Mouse (Mus musculus) midbrain, embryonic 15.5 days (tissue): ENCODE measurements around the gene Fmr1. TPM values are rescaled to one million over a fixed set of nuclear protein-coding genes. Genes with fewer than 3 reads are reported as not detected.
A peak's percentile ranks its signal among the peaks of the same experiment; 100 is the strongest.
"Not testable (repeated sequence)": the region's sequence is repeated elsewhere in the genome, so short reads cannot be mapped to it uniquely, and the experiment has no call there.

Source experiments
- ATAC-seq: fragments of 200-750 bp; cut with Nextera tagmentation; replicated peaks from 2 replicates; pipeline ENCODE4 v1.8.0; 2017; ENCODE audit warnings: moderate TSS enrichment
- H3K27ac ChIP-seq: fragments of 300-500 bp; sonication (generic); 2 replicates; pipeline ENCODE4 v1.5.1; 2015; ENCODE audit warnings: mild to moderate bottlenecking, inconsistent platforms
- H3K27me3 ChIP-seq: fragments of 300-500 bp; sonication (generic); replicated peaks from 2 replicates; pipeline ENCODE4 v1.6.1; 2015; ENCODE audit warnings: inconsistent platforms
- H3K36me3 ChIP-seq: fragments of 300-500 bp; sonication (generic); replicated peaks from 2 replicates; pipeline ENCODE4 v1.6.1; 2015; ENCODE audit warnings: inconsistent platforms
- H3K4me1 ChIP-seq: fragments of 300-500 bp; sonication (generic); 2 replicates; pipeline ENCODE4 v1.6.1; 2015; ENCODE audit warnings: inconsistent platforms
- H3K4me2 ChIP-seq: fragments of 300-500 bp; sonication (generic); 2 replicates; pipeline ENCODE4 v1.6.1; 2015; ENCODE audit warnings: inconsistent platforms, mild to moderate bottlenecking, moderate library complexity
- H3K4me3 ChIP-seq: fragments of 300-500 bp; sonication (generic); 2 replicates; pipeline ENCODE4 v1.5.1; 2015; ENCODE audit warnings: mild to moderate bottlenecking, inconsistent platforms
- H3K9ac ChIP-seq: fragments of 300-500 bp; sonication (generic); 2 replicates; pipeline ENCODE4 v1.6.1; 2015; ENCODE audit warnings: mild to moderate bottlenecking, inconsistent platforms
- H3K9me3 ChIP-seq: fragments of 300-500 bp; sonication (generic); 2 replicates; pipeline ENCODE4 v1.6.1; 2016; ENCODE audit warnings: inconsistent platforms
- WGBS: fragments of 180-500 bp; shearing (Covaris S2); methylation state at CpG from one replicate; pipeline ENCODE4 v1.1.7; 2015; ENCODE audit warnings: mixed read lengths; 5-methylcytosine and 5-hydroxymethylcytosine counted together
- polyA plus RNA-seq: library from polyadenylated mRNA; unstranded; fragments of >200 nt; fragmentation: Nextera tagmentation; extraction: Ambion mirVana; gene quantifications from 2 replicates; pipeline ENCODE4 v1.2.1, GENCODE M21; 2015

Gene Fmr1
- polyA plus RNA-seq, result 48.4 and 49.8 TPM in 2 replicates

- Histone ChIP-seq H3K4me3 (peak within 1 kb of the TSS; percentile 74), H3K9me3 (no peaks in the 10 kb centered on the region), H3K27me3 (no peaks in the 10 kb centered on the region), H3K4me1 (no peaks in the 10 kb centered on the region; the same call in 1 of the 2 replicates), H3K36me3 (no peaks in the 10 kb centered on the region), H3K27ac (peak within 1 kb of the TSS; percentile 88), H3K9ac (peak within 1 kb of the TSS; percentile 76), H3K4me2 (peak within 1 kb of the TSS; percentile 50)
- ATAC-seq, result peak; percentile 99
- WGBS, result 19% methylated on average over 37 of the region's 49 CpGs
These were observed at the start of gene Fmr1 for GRCm38 (mm10) chrX:68678333-68678740. Fmr1 (plus strand) TSS chrX:68678541.

GRCm38 (mm10) chrX:68641603-68642002, 36.7 kb upstream of the Fmr1 start:
- Histone ChIP-seq H3K4me1 (no peaks in the 10 kb centered on the region), H3K36me3 (no peaks in the 10 kb centered on the region), H3K27ac (no peak overlapping the region), H3K4me2 (no peak overlapping the region), H3K4me3 (no peak overlapping the region), H3K9me3 (no peaks in the 10 kb centered on the region), H3K27me3 (no peaks in the 10 kb centered on the region), H3K9ac (no peak overlapping the region)
- ATAC-seq, result no peak
- 53% methylated on average over 1 of the region's 1 CpGs for WGBS

GRCm38 (mm10) chrX:68645154-68645919, 33.0 kb upstream of the Fmr1 start:
- Histone ChIP-seq H3K4me3 (no peak overlapping the region), H3K4me2 (0 out of 2 replicates have a peak overlapping the region, but pooled peaks have one; percentile 3), H3K27me3 (no peaks in the 10 kb centered on the region), H3K9me3 (no peaks in the 10 kb centered on the region), H3K4me1 (no peaks in the 10 kb centered on the region), H3K36me3 (no peaks in the 10 kb centered on the region), H3K27ac (0 out of 2 replicates have a peak overlapping the region, but pooled peaks have one; percentile 9), H3K9ac (no peak overlapping the region)
- ATAC-seq, result peak; percentile 69; the same call in 1 of the 2 replicates
- WGBS, result 54% methylated on average over 7 of the region's 7 CpGs

- Histone ChIP-seq H3K36me3 (no peaks in the 10 kb centered on the region), H3K27me3 (no peaks in the 10 kb centered on the region), H3K27ac (no peak overlapping the region), H3K9me3 (no peaks in the 10 kb centered on the region), H3K9ac (no peak overlapping the region), H3K4me1 (no peaks in the 10 kb centered on the region; the same call in 1 of the 2 replicates), H3K4me2 (no peak overlapping the region; the same call in 1 of the 2 replicates), H3K4me3 (no peak overlapping the region; the same call in 1 of the 2 replicates)
- no peak for ATAC-seq
- WGBS, result 43% methylated on average over 1 of the region's 1 CpGs
These were observed 833 bp upstream of the Fmr1 start for GRCm38 (mm10) chrX:68677508-68677907.

- Histone ChIP-seq H3K9me3 (no peaks in the 10 kb centered on the region), H3K4me2 (peak overlapping the region; percentile 50), H3K36me3 (no peaks in the 10 kb centered on the region), H3K27ac (peak overlapping the region; percentile 88), H3K9ac (peak overlapping the region; percentile 76), H3K4me1 (no peaks in the 10 kb centered on the region; the same call in 1 of the 2 replicates), H3K4me3 (peak overlapping the region; percentile 74), H3K27me3 (no peaks in the 10 kb centered on the region)
- 16% methylated on average over 41 of the region's 67 CpGs for WGBS
- peak; percentile 85 for ATAC-seq
These were observed 610 bp downstream of the Fmr1 start for GRCm38 (mm10) chrX:68678815-68679486.

- H3K36me3 ChIP-seq, result no peaks in the 10 kb centered on the region
- no peaks in the 10 kb centered on the region; the same call in 1 of the 2 replicates for H3K4me1 ChIP-seq
- no peak overlapping the region for H3K9ac ChIP-seq
- H3K4me3 ChIP-seq, result no peak overlapping the region
- no peak overlapping the region for H3K27ac ChIP-seq
- no peaks in the 10 kb centered on the region for H3K9me3 ChIP-seq
- H3K27me3 ChIP-seq, result no peaks in the 10 kb centered on the region
- no peak overlapping the region for H3K4me2 ChIP-seq
- WGBS, result 74% methylated on average over 2 of the region's 2 CpGs
- no peak for ATAC-seq
These were observed 6.4 kb downstream of the Fmr1 start for GRCm38 (mm10) chrX:68684706-68685105.

GRCm38 (mm10) chrX:68691936-68692335, 13.6 kb downstream of the Fmr1 start:
- not testable (repeated sequence) for H3K4me2 ChIP-seq, H3K27me3 ChIP-seq, H3K4me1 ChIP-seq, H3K36me3 ChIP-seq, H3K9me3 ChIP-seq, H3K4me3 ChIP-seq, H3K9ac ChIP-seq, H3K27ac ChIP-seq, ATAC-seq
- 87% methylated on average over 8 of the region's 8 CpGs for WGBS

GRCm38 (mm10) chrX:68736902-68737301, 58.6 kb downstream of the Fmr1 start:
- no peaks in the 10 kb centered on the region for H3K9me3 ChIP-seq
- H3K4me1 ChIP-seq, result no peaks in the 10 kb centered on the region
- H3K9ac ChIP-seq, result no peak overlapping the region
- H3K27me3 ChIP-seq, result no peaks in the 10 kb centered on the region
- no peak overlapping the region for H3K27ac ChIP-seq
- no peaks in the 10 kb centered on the region for H3K36me3 ChIP-seq
- no peak overlapping the region for H3K4me2 ChIP-seq
- H3K4me3 ChIP-seq, result no peak overlapping the region
- no peak for ATAC-seq
- 56% methylated on average over 1 of the region's 1 CpGs for WGBS

- Histone ChIP-seq H3K36me3 (no peaks in the 10 kb centered on the region), H3K4me3 (no peak overlapping the region), H3K27ac (no peak overlapping the region), H3K27me3 (no peaks in the 10 kb centered on the region), H3K9me3 (no peaks in the 10 kb centered on the region), H3K9ac (no peak overlapping the region), H3K4me2 (no peak overlapping the region), H3K4me1 (no peaks in the 10 kb centered on the region)
- WGBS, result 38% methylated on average over 2 of the region's 2 CpGs
- no peak for ATAC-seq
These were observed 61.7 kb downstream of the Fmr1 start for GRCm38 (mm10) chrX:68740088-68740487.

- no peak for ATAC-seq
- Histone ChIP-seq H3K9ac (no peak within 1 kb of the TSS), H3K4me2 (no peak within 1 kb of the TSS)
These were observed 83.3 kb downstream of the Fmr1 start, which contains the start of gene Fmr1nb for GRCm38 (mm10) chrX:68761606-68762005. Fmr1nb (plus strand) TSS chrX:68761839.

More at GRCm38 (mm10) chrX:68761606-68762005, 83.3 kb downstream of the Fmr1 start, which contains the start of gene Fmr1nb:
- Histone ChIP-seq H3K27me3 (no peaks in the 10 kb centered on the region), H3K4me3 (no peak within 1 kb of the TSS), H3K4me1 (no peaks in the 10 kb centered on the region), H3K27ac (no peak within 1 kb of the TSS), H3K9me3 (no peaks in the 10 kb centered on the region), H3K36me3 (no peaks in the 10 kb centered on the region)
- 91% methylated on average over 15 of the region's 15 CpGs for WGBS
